Mouse (Mus musculus) liver, adult 2 months (tissue): Measurements from ENCODE around the gene Sema4a. TPM values are rescaled to one million over a fixed set of nuclear protein-coding genes. Genes with fewer than 3 reads are reported as not detected.
A peak's percentile ranks its signal among the peaks of the same experiment; 100 is the strongest.

Experiments used
- DNase-seq: peaks from one replicate; pipeline ENCODE4 v3.0.0-alpha.2; 2011; ENCODE audit warnings: low read depth, low spot score; ENCODE audit errors: extremely low read depth
- H3K27ac ChIP-seq: fragments of 200-500 bp; replicated peaks from 2 replicates; pipeline ENCODE4 v1.5.1; 2012; ENCODE audit warnings: low read depth, mild to moderate bottlenecking, control low read depth, inconsistent platforms, low read length; ENCODE audit not compliant: insufficient read depth
- H3K27me3 ChIP-seq: fragments of 200-500 bp; 2 replicates; pipeline ENCODE4 v1.6.1; 2012; ENCODE audit warnings: mild to moderate bottlenecking, moderate library complexity, low read length, inconsistent platforms; ENCODE audit not compliant: control insufficient read depth, insufficient read depth
- H3K36me3 ChIP-seq: fragments of 200-500 bp; 2 replicates; pipeline ENCODE4 v1.6.1; 2012; ENCODE audit warnings: low read length, inconsistent platforms; ENCODE audit not compliant: control insufficient read depth, insufficient read depth
- H3K4me1 ChIP-seq: fragments of 200-500 bp; 2 replicates; pipeline ENCODE4 v1.6.1; 2011; ENCODE audit warnings: low read length; ENCODE audit not compliant: control insufficient read depth, insufficient read depth
- H3K4me3 ChIP-seq: fragments of 200-500 bp; 2 replicates; pipeline ENCODE4 v1.5.1; 2011; ENCODE audit warnings: low read depth, mild to moderate bottlenecking, control low read depth, low read length, moderate library complexity; ENCODE audit not compliant: insufficient read depth
- H3K79me2 ChIP-seq: fragments of 200-500 bp; 2 replicates; pipeline ENCODE4 v1.6.1; 2012; ENCODE audit warnings: inconsistent platforms, mild to moderate bottlenecking, low read length, moderate library complexity; ENCODE audit not compliant: control insufficient read depth, insufficient read depth
- H3K9ac ChIP-seq: fragments of 200-500 bp; 2 replicates; pipeline ENCODE4 v1.6.1; 2012; ENCODE audit warnings: low read depth, mild to moderate bottlenecking, control low read depth, inconsistent platforms, low read length
- CTCF ChIP-seq: fragments of 200-500 bp; IDR thresholded peaks from 2 replicates; pipeline ENCODE4 v1.5.1; 2011; ENCODE audit warnings: low read depth, low read length, control low read depth
- POLR2A ChIP-seq: fragments of 200-500 bp; IDR thresholded peaks from 2 replicates; pipeline ENCODE4 v1.6.1; 2011; ENCODE audit warnings: low read length, control low read depth; ENCODE audit not compliant: insufficient read depth; ENCODE audit errors: extremely low read depth
- WGBS: fragments of 180-500 bp; shearing (Covaris S2); methylation state at CpG from one replicate; pipeline ENCODE4 v1.1.7; 2018; 5-methylcytosine and 5-hydroxymethylcytosine counted together
- polyA plus RNA-seq: library from polyadenylated mRNA; depleted of rRNA; stranded (reverse); fragments of >200 nt; gene quantifications from 2 replicates; pipeline ENCODE4 v1.2.3, GENCODE M21; 2012; rRNA removed
- total RNA-seq: library from RNA; depleted of rRNA; stranded (reverse); fragments of >200 nt; gene quantifications from 2 replicates; pipeline ENCODE4 v1.2.3, GENCODE M21; 2014; rRNA removed

Sema4a gene
- total RNA-seq (23.4 and 37.9 TPM in 2 replicates), polyA plus RNA-seq (109 and 117 TPM in 2 replicates)

- Histone ChIP-seq H3K79me2 (no peaks in the 10 kb centered on the region), H3K4me3 (no peak within 1 kb of the TSS), H3K27ac (no peak within 1 kb of the TSS), H3K9ac (no peak within 1 kb of the TSS), H3K36me3 (no peaks in the 10 kb centered on the region), H3K27me3 (no peaks in the 10 kb centered on the region), H3K4me1 (peaks cover 15% of the 10 kb centered on the region)
- DNase-seq: no peak
- no peak for TF ChIP-seq CTCF
- TF ChIP-seq POLR2A: no peak
- 63% methylated on average over 12 of the region's 12 CpGs for WGBS
These were observed at the start of gene Sema4a for GRCm38 (mm10) chr3:88460983-88461696. Sema4a (minus strand) TSS chr3:88461182.

GRCm38 (mm10) chr3:88509692-88510420 lies 48.9 kb upstream of the Sema4a start, which contains the start of gene Lmna:
Lmna (minus strand) TSS chr3:88509956.
- TF ChIP-seq CTCF (peak; percentile 60), POLR2A (peak; percentile 57; the same call in 1 of the 2 replicates)
- under 1% methylated on average over 31 of the region's 31 CpGs for WGBS
- peak; percentile 82 for DNase-seq
- H3K36me3 ChIP-seq: no peaks in the 10 kb centered on the region
- H3K4me3 ChIP-seq: peak within 1 kb of the TSS; percentile 55
- no peaks in the 10 kb centered on the region for H3K27me3 ChIP-seq
- peak within 1 kb of the TSS; percentile 64 for H3K9ac ChIP-seq
- H3K4me1 ChIP-seq: peaks cover 11% of the 10 kb centered on the region
- no peaks in the 10 kb centered on the region for H3K79me2 ChIP-seq
- peak within 1 kb of the TSS; percentile 86 for H3K27ac ChIP-seq

GRCm38 (mm10) chr3:88509250-88509649 lies 48.3 kb upstream of the Sema4a start:
- TF ChIP-seq CTCF: no peak
- TF ChIP-seq POLR2A: no peak
- H3K79me2 ChIP-seq: no peaks in the 10 kb centered on the region
- H3K27ac ChIP-seq: peak overlapping the region; percentile 77
- 40% methylated on average over 3 of the region's 3 CpGs for WGBS
- H3K36me3 ChIP-seq: no peaks in the 10 kb centered on the region
- H3K9ac ChIP-seq: peak overlapping the region; percentile 64
- peaks cover 11% of the 10 kb centered on the region for H3K4me1 ChIP-seq
- DNase-seq: no peak
- H3K27me3 ChIP-seq: no peaks in the 10 kb centered on the region
- H3K4me3 ChIP-seq: peak overlapping the region; percentile 55

GRCm38 (mm10) chr3:88505765-88506164 lies 44.8 kb upstream of the Sema4a start:
- no peak for DNase-seq
- WGBS: 81% methylated on average over 7 of the region's 7 CpGs
- H3K4me1 ChIP-seq: peaks cover 24% of the 10 kb centered on the region
- no peak overlapping the region for H3K4me3 ChIP-seq
- H3K36me3 ChIP-seq: no peaks in the 10 kb centered on the region
- H3K27ac ChIP-seq: no peak overlapping the region
- no peak overlapping the region for H3K9ac ChIP-seq
- TF ChIP-seq CTCF (no peak), POLR2A (no peak)
- no peaks in the 10 kb centered on the region for H3K27me3 ChIP-seq
- H3K79me2 ChIP-seq: no peaks in the 10 kb centered on the region

- H3K27me3 ChIP-seq: no peaks in the 10 kb centered on the region
- 0 out of 2 replicates have a peak, but pooled peaks cover 3% of the 10 kb centered on the region for H3K79me2 ChIP-seq
- 91% methylated on average over 6 of the region's 6 CpGs for WGBS
- TF ChIP-seq CTCF (no peak), POLR2A (no peak)
- H3K36me3 ChIP-seq: no peaks in the 10 kb centered on the region
- no peak overlapping the region for H3K4me3 ChIP-seq
- H3K27ac ChIP-seq: no peak overlapping the region
- peaks cover 22% of the 10 kb centered on the region for H3K4me1 ChIP-seq
- H3K9ac ChIP-seq: no peak overlapping the region
- no peak for DNase-seq
These were observed 44.1 kb upstream of the Sema4a start for GRCm38 (mm10) chr3:88505081-88505480.
